Mouse (Mus musculus) gonadal fat pad, adult 2 months (tissue): ENCODE results near the gene Efhc2. TPM values are rescaled to one million over a fixed set of nuclear protein-coding genes. Genes with fewer than 3 reads are reported as not detected.

Source experiments
- DNase-seq: peaks from one replicate; pipeline ENCODE4 v3.0.0-alpha.2; 2012; ENCODE audit warnings: low read depth
- polyA plus RNA-seq: library from polyadenylated mRNA; depleted of rRNA; stranded (reverse); fragments of >200 nt; gene quantifications from 2 replicates; pipeline ENCODE4 v1.2.3, GENCODE M21; 2012; rRNA removed

Efhc2 gene
- 0.22 and 0.27 TPM in 2 replicates for polyA plus RNA-seq

- no peak for DNase-seq
Observed at GRCm38 (mm10) chrX:17319126-17319583, at the start of gene Efhc2. Efhc2 (minus strand) TSS chrX:17319368.

GRCm38 (mm10) chrX:17365114-17365513 lies 45.9 kb upstream of the Efhc2 start:
- no peak for DNase-seq

- DNase-seq: no peak
Observed at GRCm38 (mm10) chrX:17300349-17300880, 18.8 kb downstream of the Efhc2 start.

- DNase-seq: no peak
Observed at GRCm38 (mm10) chrX:17283899-17284298, 35.3 kb downstream of the Efhc2 start.

- no peak for DNase-seq
Observed at GRCm38 (mm10) chrX:17225141-17225540, 94.0 kb downstream of the Efhc2 start.

- no peak for DNase-seq
Observed at GRCm38 (mm10) chrX:17217451-17217850, 101.7 kb downstream of the Efhc2 start.

GRCm38 (mm10) chrX:17213515-17213914 lies 105.7 kb downstream of the Efhc2 start:
- no peak for DNase-seq

- no peak for DNase-seq
Observed at GRCm38 (mm10) chrX:17175748-17176147, 143.4 kb downstream of the Efhc2 start.

GRCm38 (mm10) chrX:17165638-17166037 lies 153.5 kb downstream of the Efhc2 start:
- no peak for DNase-seq
